Mouse (Mus musculus) midbrain, postnatal 0 days (tissue): Measurements from ENCODE around the gene Pla2g7. TPM values are rescaled to one million over a fixed set of nuclear protein-coding genes. Genes with fewer than 3 reads are reported as not detected.
"Not testable (repeated sequence)": the region's sequence is repeated elsewhere in the genome, so short reads cannot be mapped to it uniquely, and the experiment has no call there.

ENCODE experiments used
- ATAC-seq: fragments of 200-750 bp; cut with Nextera tagmentation; 2 replicates; pipeline ENCODE4 v1.8.0; 2017; ENCODE audit warnings: moderate number of reproducible peaks, mild to moderate bottlenecking, moderate TSS enrichment, moderate library complexity; ENCODE audit not compliant: low FRiP score
- DNase-seq: peaks from one replicate; pipeline ENCODE4 v3.0.0-alpha.2; 2015; ENCODE audit warnings: low spot score
- H3K27ac ChIP-seq: fragments of 300-500 bp; sonication (generic); 2 replicates; pipeline ENCODE4 v1.5.1; 2014; ENCODE audit warnings: low read depth, mild to moderate bottlenecking, low read length, mixed read lengths
- H3K27me3 ChIP-seq: fragments of 300-500 bp; sonication (generic); 2 replicates; pipeline ENCODE4 v1.6.1; 2014; ENCODE audit warnings: low read length, control low read depth, mixed read lengths; ENCODE audit not compliant: insufficient read depth
- H3K36me3 ChIP-seq: fragments of 300-500 bp; sonication (generic); 2 replicates; pipeline ENCODE4 v1.6.1; 2014; ENCODE audit warnings: low read length, control low read depth, mixed read lengths; ENCODE audit not compliant: insufficient read depth
- H3K4me1 ChIP-seq: fragments of 300-500 bp; sonication (generic); 2 replicates; pipeline ENCODE4 v1.6.1; 2014; ENCODE audit warnings: mild to moderate bottlenecking, control low read depth, antibody characterized with exemption, low read length, mixed read lengths; ENCODE audit not compliant: insufficient read depth
- H3K4me2 ChIP-seq: fragments of 300-500 bp; sonication (generic); 2 replicates; pipeline ENCODE4 v1.6.1; 2014; ENCODE audit warnings: low read depth, mild to moderate bottlenecking, low read length, mixed read lengths; ENCODE audit not compliant: poor library complexity, severe bottlenecking
- H3K4me3 ChIP-seq: fragments of 300-500 bp; sonication (generic); 2 replicates; pipeline ENCODE4 v1.5.1; 2014; ENCODE audit warnings: low read depth, mild to moderate bottlenecking, low read length, moderate library complexity
- H3K9ac ChIP-seq: fragments of 300-500 bp; sonication (generic); replicated peaks from 2 replicates; pipeline ENCODE4 v1.6.1; 2014; ENCODE audit warnings: mild to moderate bottlenecking, low read length, moderate library complexity, mixed read lengths; ENCODE audit not compliant: poor library complexity, severe bottlenecking
- H3K9me3 ChIP-seq: fragments of 300-500 bp; sonication (generic); 2 replicates; pipeline ENCODE4 v1.6.1; 2016; ENCODE audit warnings: low read length, control low read depth
- CTCF ChIP-seq: IDR thresholded peaks from 2 replicates; pipeline ENCODE4 v1.5.1; 2016; ENCODE audit warnings: antibody characterized with exemption, mild to moderate bottlenecking
- WGBS: fragments of 180-500 bp; shearing (Covaris S2); extraction: QIAGEN DNeasy Blood & Tissue Kit; methylation state at CpG from one replicate; pipeline ENCODE4 v1.1.7; 2014; 5-methylcytosine and 5-hydroxymethylcytosine counted together
- polyA plus RNA-seq: library from polyadenylated mRNA; unstranded; fragments of >200 nt; fragmentation: Nextera tagmentation; extraction: Ambion mirVana; gene quantifications from 2 replicates; pipeline ENCODE4 v1.2.1, GENCODE M21; 2015
- total RNA-seq: library from RNA; depleted of rRNA; stranded (reverse); fragments of >200 nt; gene quantifications from 2 replicates; pipeline ENCODE4 v1.2.3, GENCODE M21; 2014

The Pla2g7 gene
- total and polyA plus RNA-seq, 2 experiments from 2014 or later: 49.7 to 93.9 TPM

- ATAC-seq: peak; percentile 81
- Histone ChIP-seq H3K36me3 (no peaks in the 10 kb centered on the region), H3K4me2 (peak overlapping the region; percentile 31), H3K4me1 (no peaks in the 10 kb centered on the region), H3K9me3 (no peaks in the 10 kb centered on the region), H3K27ac (no peak overlapping the region), H3K4me3 (no peak overlapping the region; the same call in 1 of the 2 replicates), H3K27me3 (no peaks in the 10 kb centered on the region), H3K9ac (no peak overlapping the region)
- DNase-seq: peak; percentile 84
- peak; percentile 60 for TF ChIP-seq CTCF
- whole genome bisulfite sequencing: 8% methylated on average over 23 of the region's 23 CpGs
These were observed 33.3 kb upstream of the Pla2g7 start for GRCm38 (mm10) chr17:43534362-43535222.

- not testable (repeated sequence) for ATAC-seq, DNase-seq
These were observed 31.1 kb upstream of the Pla2g7 start for GRCm38 (mm10) chr17:43536841-43537240.

GRCm38 (mm10) chr17:43538767-43539166 lies 29.1 kb upstream of the Pla2g7 start:
- WGBS: 85% methylated on average over 3 of the region's 3 CpGs
- no peaks in the 10 kb centered on the region for H3K36me3 ChIP-seq
- no peaks in the 10 kb centered on the region for H3K4me1 ChIP-seq
- no peak overlapping the region for H3K27ac ChIP-seq
- no peak for TF ChIP-seq CTCF
- H3K9ac ChIP-seq: no peak overlapping the region
- H3K4me3 ChIP-seq: no peak overlapping the region
- no peak for DNase-seq
- no peak for ATAC-seq
- H3K9me3 ChIP-seq: no peaks in the 10 kb centered on the region
- no peak overlapping the region for H3K4me2 ChIP-seq
- no peaks in the 10 kb centered on the region for H3K27me3 ChIP-seq

More at GRCm38 (mm10) chr17:43536841-43537240, 31.1 kb upstream of the Pla2g7 start:
- H3K9me3 ChIP-seq, H3K4me1 ChIP-seq, H3K9ac ChIP-seq, H3K27ac ChIP-seq, H3K36me3 ChIP-seq, H3K27me3 ChIP-seq, H3K4me2 ChIP-seq, H3K4me3 ChIP-seq: not testable (repeated sequence)
- 92% methylated on average over 6 of the region's 6 CpGs for WGBS

- TF ChIP-seq CTCF: no peak
- no peaks in the 10 kb centered on the region for H3K4me1 ChIP-seq
- H3K36me3 ChIP-seq: no peaks in the 10 kb centered on the region
- 92% methylated on average over 1 of the region's 1 CpGs for WGBS
- H3K9me3 ChIP-seq: no peaks in the 10 kb centered on the region
- ATAC-seq (no peak), DNase-seq (no peak)
- H3K27ac ChIP-seq: no peak within 1 kb of the TSS
- no peak within 1 kb of the TSS for H3K4me2 ChIP-seq
- H3K27me3 ChIP-seq: no peaks in the 10 kb centered on the region
- no peak within 1 kb of the TSS for H3K9ac ChIP-seq
- H3K4me3 ChIP-seq: no peak within 1 kb of the TSS
These were observed 24.4 kb upstream of the Pla2g7 start, which contains the start of gene Ankrd66 for GRCm38 (mm10) chr17:43543539-43543938. Gene Ankrd66, minus strand, starts transcription at chr17:43543639.

- no peak overlapping the region for H3K27ac ChIP-seq
- no peaks in the 10 kb centered on the region for H3K4me1 ChIP-seq
- no peak overlapping the region for H3K4me3 ChIP-seq
- WGBS: 88% methylated on average over 4 of the region's 4 CpGs
- DNase-seq (no peak), ATAC-seq (no peak)
- no peak for TF ChIP-seq CTCF
- H3K4me2 ChIP-seq: no peak overlapping the region
- H3K36me3 ChIP-seq: no peaks in the 10 kb centered on the region
- no peaks in the 10 kb centered on the region for H3K9me3 ChIP-seq
- no peaks in the 10 kb centered on the region for H3K27me3 ChIP-seq
- no peak overlapping the region for H3K9ac ChIP-seq
These were observed 23.9 kb upstream of the Pla2g7 start for GRCm38 (mm10) chr17:43544040-43544439.

- no peaks in the 10 kb centered on the region for H3K27me3 ChIP-seq
- H3K9ac ChIP-seq: no peak overlapping the region
- no peaks in the 10 kb centered on the region for H3K36me3 ChIP-seq
- H3K4me3 ChIP-seq: no peak overlapping the region
- no peak overlapping the region for H3K27ac ChIP-seq
- no peaks in the 10 kb centered on the region for H3K9me3 ChIP-seq
- TF ChIP-seq CTCF: no peak
- H3K4me1 ChIP-seq: no peaks in the 10 kb centered on the region
- DNase-seq (peak; percentile 8), ATAC-seq (no peak)
- H3K4me2 ChIP-seq: no peak overlapping the region
- WGBS: 27% methylated on average over 3 of the region's 3 CpGs
These were observed 16.7 kb upstream of the Pla2g7 start for GRCm38 (mm10) chr17:43551122-43551630.
